Mouse (Mus musculus) liver, embryonic 14.5 days (tissue): ENCODE measurements around the gene Rab42. TPM values are rescaled to one million over a fixed set of nuclear protein-coding genes. Genes with fewer than 3 reads are reported as not detected.

ENCODE experiments used
- ATAC-seq: fragments of 200-750 bp; cut with Nextera tagmentation; 2 replicates; pipeline ENCODE4 v1.8.0; 2017; ENCODE audit warnings: moderate number of reproducible peaks, mild to moderate bottlenecking, moderate library complexity; ENCODE audit not compliant: insufficient read depth
- DNase-seq, 3 experiments: peaks; one replicate each; pipeline ENCODE4 v3.0.0-alpha.2; 2012 to 2013; ENCODE audit warnings: low read depth in 3 of 3, low spot score in 3 of 3
- H3K27ac ChIP-seq: fragments of 300-500 bp; sonication (generic); 2 replicates; pipeline ENCODE4 v1.5.1; 2014; ENCODE audit warnings: moderate library complexity, mild to moderate bottlenecking, control low read depth, inconsistent platforms
- H3K27me3 ChIP-seq: fragments of 300-500 bp; sonication (generic); 2 replicates; pipeline ENCODE4 v1.6.1; 2014; ENCODE audit warnings: mild to moderate bottlenecking, low read length, moderate library complexity; ENCODE audit not compliant: control insufficient read depth, insufficient read depth
- H3K36me3 ChIP-seq: fragments of 300-500 bp; sonication (generic); replicated peaks from 2 replicates; pipeline ENCODE4 v1.6.1; 2014; ENCODE audit warnings: low read depth; ENCODE audit not compliant: control insufficient read depth, insufficient read depth
- H3K4me1 ChIP-seq, 2 experiments: fragments of 200-500 bp in 1 of 2; fragments of 300-500 bp in 1 of 2; sonication (generic) in 1 of 2; replicated peaks; 2 replicates each; pipeline ENCODE4 v1.6.1; 2012 to 2014; ENCODE audit warnings: antibody characterized with exemption in 1 of 2, inconsistent platforms in 1 of 2, low read length in 1 of 2; ENCODE audit not compliant: control insufficient read depth in 2 of 2, insufficient read depth in 2 of 2
- H3K4me2 ChIP-seq: fragments of 300-500 bp; sonication (generic); 2 replicates; pipeline ENCODE4 v1.6.1; 2014; ENCODE audit warnings: low read depth, mild to moderate bottlenecking, control low read depth, moderate library complexity
- H3K4me3 ChIP-seq, 2 experiments: fragments of 200-500 bp in 1 of 2; fragments of 300-500 bp in 1 of 2; sonication (generic) in 1 of 2; 2 replicates each; pipeline ENCODE4 v1.5.1; 2012 to 2014; ENCODE audit warnings: low read depth in 2 of 2, low read length in 2 of 2, mild to moderate bottlenecking in 2 of 2, control low read depth in 1 of 2, inconsistent platforms in 1 of 2, moderate library complexity in 1 of 2; ENCODE audit not compliant: insufficient read depth in 1 of 2
- H3K9ac ChIP-seq: fragments of 300-500 bp; sonication (generic); replicated peaks from 2 replicates; pipeline ENCODE4 v1.6.1; 2014; ENCODE audit warnings: mild to moderate bottlenecking, control low read depth, moderate library complexity
- H3K9me3 ChIP-seq: fragments of 300-500 bp; sonication (generic); 2 replicates; pipeline ENCODE4 v1.6.1; 2016; ENCODE audit warnings: low read length, mixed read lengths; ENCODE audit not compliant: control insufficient read depth
- CTCF ChIP-seq: IDR thresholded peaks from 2 replicates; pipeline ENCODE4 v1.5.1; 2016; ENCODE audit warnings: antibody characterized with exemption, low read depth, control low read depth
- EP300 ChIP-seq: IDR thresholded peaks from 2 replicates; pipeline ENCODE4 v1.6.1; 2016; ENCODE audit warnings: antibody characterized with exemption, low read depth
- WGBS: fragments of 180-500 bp; shearing (Covaris S2); extraction: QIAGEN DNeasy Blood & Tissue Kit; methylation state at CpG from one replicate; pipeline ENCODE4 v1.1.7; 2014; ENCODE audit not compliant: insufficient replicate concordance; 5-methylcytosine and 5-hydroxymethylcytosine counted together
- polyA plus RNA-seq, 2 experiments: library from polyadenylated mRNA; depleted of rRNA in 1 of 2; stranded (reverse) in 1 of 2; unstranded in 1 of 2; fragments of >200 nt; fragmentation: Nextera tagmentation in 1 of 2; extraction: Ambion mirVana in 1 of 2; gene quantifications; 2 replicates each; pipeline versions ENCODE4 v1.2.1 to v1.2.3; 2012 to 2014

Gene Rab42
- polyA plus RNA-seq, 2 experiments = 0.27 to 0.33 TPM

DNA sequence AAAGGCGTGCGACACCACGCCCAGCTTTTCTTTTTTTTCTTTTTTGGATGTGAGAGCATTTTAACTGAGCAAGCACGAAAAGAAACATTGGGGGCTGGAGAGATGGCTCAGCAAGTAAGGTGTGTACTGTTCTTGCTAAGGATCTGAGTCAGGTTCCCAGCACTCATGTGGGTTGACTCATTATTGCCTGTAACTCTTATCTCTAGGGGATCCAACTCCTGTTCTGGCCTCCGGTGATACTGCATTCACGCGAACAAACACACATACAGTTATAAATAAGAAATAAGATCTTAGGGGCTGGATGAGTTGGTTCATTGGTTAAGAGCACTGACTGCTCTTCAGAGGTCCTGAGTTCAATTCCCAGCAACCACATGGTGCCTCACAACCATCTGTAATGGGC, 39.9 kb downstream of the Rab42 start:
- DNase-seq (no peak), ATAC-seq (no peak)
- no peak overlapping the region for H3K27ac ChIP-seq
- H3K4me2 ChIP-seq = no peak overlapping the region
- H3K4me1 ChIP-seq = peaks cover 14 to 26% of the 10 kb centered on the region in 2 experiments
- H3K4me3 ChIP-seq = no peak overlapping the region
- H3K9ac ChIP-seq = no peak overlapping the region
- H3K27me3 ChIP-seq = no peaks in the 10 kb centered on the region
- no peaks in the 10 kb centered on the region for H3K9me3 ChIP-seq
- H3K36me3 ChIP-seq = no peaks in the 10 kb centered on the region
- TF ChIP-seq EP300 (no peak), CTCF (no peak)
- 63% methylated on average over 7 of the region's 7 CpGs for whole genome bisulfite sequencing

- DNase-seq (no peak), ATAC-seq (no peak)
- TF ChIP-seq EP300 (no peak), CTCF (no peak)
- WGBS = 44% methylated on average over 5 of the region's 5 CpGs
- Histone ChIP-seq H3K4me1 (peaks cover 14 to 26% of the 10 kb centered on the region in 2 experiments), H3K4me2 (peak overlapping the region; percentile 80), H3K27me3 (no peaks in the 10 kb centered on the region), H3K9me3 (no peaks in the 10 kb centered on the region), H3K4me3 (peak overlapping the region; percentile 83 to 93), H3K36me3 (no peaks in the 10 kb centered on the region), H3K9ac (peak overlapping the region; percentile 99), H3K27ac (peak overlapping the region; percentile 71)
These were observed 40.9 kb downstream of the Rab42 start for GRCm38 (mm10) chr4:132262358-132262616.

GRCm38 (mm10) chr4:132261514-132262357, 41.4 kb downstream of the Rab42 start, which contains the start of gene Gmeb1:
Gene Gmeb1 (minus strand): TSS chr4:132261602.
- Histone ChIP-seq H3K9me3 (no peaks in the 10 kb centered on the region), H3K27ac (peak within 1 kb of the TSS; percentile 85), H3K27me3 (no peaks in the 10 kb centered on the region), H3K4me1 (peaks cover 14 to 26% of the 10 kb centered on the region in 2 experiments), H3K36me3 (no peaks in the 10 kb centered on the region), H3K4me3 (peak within 1 kb of the TSS; percentile 85 to 93), H3K9ac (peak within 1 kb of the TSS; percentile 99), H3K4me2 (peak within 1 kb of the TSS; percentile 85)
- DNase-seq = peak in 1 of 3 experiments; percentile 62
- TF ChIP-seq CTCF = no peak
- no peak for TF ChIP-seq EP300
- 10% methylated on average over 43 of the region's 49 CpGs for WGBS
- ATAC-seq = peak; percentile 87

DNA sequence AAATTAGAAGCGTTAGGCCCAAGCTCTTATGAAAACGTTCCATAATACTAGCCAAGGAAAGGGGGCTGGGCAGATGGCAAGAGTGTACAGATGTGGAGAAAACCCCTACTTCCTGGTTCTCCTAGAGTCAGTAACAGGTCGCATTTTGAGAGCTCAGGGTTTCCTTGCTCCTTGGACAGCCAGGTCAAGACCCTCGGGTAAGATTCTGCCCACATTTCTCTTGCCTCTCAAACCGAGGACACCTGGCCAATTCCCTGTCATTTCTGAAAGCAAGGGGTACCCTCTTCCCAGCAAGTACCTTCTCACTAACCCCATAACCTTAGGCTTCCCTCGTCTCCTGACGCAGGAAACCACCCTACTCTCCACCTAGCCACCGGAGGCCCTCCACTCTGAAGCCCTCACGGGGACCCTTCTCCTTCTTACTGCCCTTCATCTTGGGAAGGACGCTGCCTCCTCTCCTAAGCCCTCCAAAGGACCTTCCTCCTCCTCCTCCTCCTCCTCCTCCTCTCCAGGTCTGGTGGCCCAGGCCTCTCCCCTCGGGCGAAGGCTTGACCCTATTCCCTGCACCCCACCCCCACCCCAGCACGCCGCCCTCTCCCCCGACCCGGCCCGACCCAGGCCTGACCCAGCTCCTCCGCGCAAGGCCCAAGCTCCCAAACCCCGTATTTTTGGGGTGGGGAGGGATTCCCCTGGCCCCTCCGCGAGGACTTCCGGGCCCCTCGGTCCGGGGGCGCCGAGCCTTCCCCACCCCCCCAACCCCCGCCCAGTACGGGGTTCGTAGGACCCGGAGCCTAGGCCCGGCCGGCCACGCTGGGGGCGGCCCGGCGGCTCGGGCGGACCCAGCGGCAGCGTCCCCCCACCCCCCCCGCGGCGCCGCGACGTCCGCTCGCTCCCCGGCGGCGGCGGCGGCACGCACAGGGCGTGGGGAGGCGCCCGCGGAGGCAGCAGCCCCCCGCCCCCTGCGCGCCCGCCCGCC, 42.5 kb downstream of the Rab42 start:
- H3K4me3 ChIP-seq = peak overlapping the region; percentile 85 to 93
- WGBS = under 1% methylated on average over 49 of the region's 64 CpGs
- no peaks in the 10 kb centered on the region for H3K36me3 ChIP-seq
- peak overlapping the region; percentile 85 for H3K27ac ChIP-seq
- no peaks in the 10 kb centered on the region for H3K9me3 ChIP-seq
- H3K4me1 ChIP-seq = peaks cover 14 to 26% of the 10 kb centered on the region in 2 experiments
- H3K4me2 ChIP-seq = peak overlapping the region; percentile 85
- ATAC-seq (peak; percentile 83), DNase-seq (no peak)
- no peak for TF ChIP-seq EP300
- no peak for TF ChIP-seq CTCF
- peak overlapping the region; percentile 99 for H3K9ac ChIP-seq
- H3K27me3 ChIP-seq = no peaks in the 10 kb centered on the region
